Mouse (Mus musculus) layer of hippocampus, postnatal 25 days (tissue): Measurements from ENCODE around the gene Adsl. TPM values are rescaled to one million over a fixed set of nuclear protein-coding genes. Genes with fewer than 3 reads are reported as not detected.

ENCODE experiments used
- DNase-seq, 2 experiments: peaks; one replicate each; pipeline ENCODE4 v3.0.0; 2022; ENCODE audit warnings: mixed read lengths in 2 of 2, low spot score in 1 of 2; ENCODE audit errors: extremely low spot score in 1 of 2
- total RNA-seq, 2 experiments: library from RNA; stranded (reverse); gene quantifications; 2 replicates each; pipeline ENCODE4 v1.2.3; 2021

The Adsl gene
- total RNA-seq, 2 experiments from 2014 or later, result 28.2 to 29.7 TPM

- no peak for DNase-seq
Measured at GRCm38 (mm10) chr15:80938615-80939014, 9.7 kb upstream of the Adsl start.

- no peak for DNase-seq
Measured at GRCm38 (mm10) chr15:80939401-80939800, 8.9 kb upstream of the Adsl start.

GRCm38 (mm10) chr15:80941468-80942040, 6.7 kb upstream of the Adsl start:
- no peak for DNase-seq

- peak in 1 of 2 experiments; percentile 20 for DNase-seq
Measured at GRCm38 (mm10) chr15:80945851-80946250, 2.4 kb upstream of the Adsl start.

GRCm38 (mm10) chr15:80949431-80949830, 1.1 kb downstream of the Adsl start:
- no peak for DNase-seq

GRCm38 (mm10) chr15:80950055-80950454, 1.8 kb downstream of the Adsl start:
- no peak for DNase-seq

- no peak for DNase-seq
Measured at GRCm38 (mm10) chr15:80953971-80954370, 5.7 kb downstream of the Adsl start.

GRCm38 (mm10) chr15:80954861-80955260, 6.6 kb downstream of the Adsl start:
- DNase-seq, result no peak

GRCm38 (mm10) chr15:80955836-80956438, 7.6 kb downstream of the Adsl start:
- DNase-seq, result no peak

- DNase-seq, result no peak
Measured at GRCm38 (mm10) chr15:80969371-80969770, 21.1 kb downstream of the Adsl start.

- no peak for DNase-seq
Measured at GRCm38 (mm10) chr15:80974311-80974710, 26.0 kb downstream of the Adsl start.

- no peak for DNase-seq
Measured at GRCm38 (mm10) chr15:80975666-80976065, 27.4 kb downstream of the Adsl start.

GRCm38 (mm10) chr15:80977620-80978334, 29.5 kb downstream of the Adsl start, which contains the start of gene Sgsm3:
Gene Sgsm3, plus strand, starts transcription at chr15:80977765.
- peak; percentile 76 to 81 for DNase-seq

GRCm38 (mm10) chr15:80979611-80980010, 31.3 kb downstream of the Adsl start:
- no peak for DNase-seq

- no peak for DNase-seq
Measured at GRCm38 (mm10) chr15:80981176-80981575, 32.9 kb downstream of the Adsl start.

GRCm38 (mm10) chr15:80983264-80983663, 35.0 kb downstream of the Adsl start:
- no peak for DNase-seq

- DNase-seq, result no peak
Measured at GRCm38 (mm10) chr15:80988331-80988730, 40.0 kb downstream of the Adsl start.

GRCm38 (mm10) chr15:80989712-80990111, 41.4 kb downstream of the Adsl start:
- no peak for DNase-seq

- no peak for DNase-seq
Measured at GRCm38 (mm10) chr15:80994959-80995358, 46.7 kb downstream of the Adsl start.

- DNase-seq, result no peak
Measured at GRCm38 (mm10) chr15:80996090-80996835, 48.0 kb downstream of the Adsl start.

GRCm38 (mm10) chr15:80997077-80997476, 48.8 kb downstream of the Adsl start:
- no peak for DNase-seq
